Mouse (Mus musculus) lung, adult 2 months (tissue): ENCODE results near the gene Med16.

ENCODE experiments used
- CTCF ChIP-seq: fragments of 200-500 bp; IDR thresholded peaks from 2 replicates; pipeline ENCODE4 v1.5.1; 2011; ENCODE audit warnings: mild to moderate bottlenecking, low read length, control low read depth; ENCODE audit not compliant: insufficient read depth
- POLR2A ChIP-seq: fragments of 200-500 bp; IDR thresholded peaks from 2 replicates; pipeline ENCODE4 v1.6.1; 2011; ENCODE audit warnings: low read depth, mild to moderate bottlenecking, control low read depth, low read length, borderline replicate concordance; ENCODE audit errors: extremely low read depth

DNA sequence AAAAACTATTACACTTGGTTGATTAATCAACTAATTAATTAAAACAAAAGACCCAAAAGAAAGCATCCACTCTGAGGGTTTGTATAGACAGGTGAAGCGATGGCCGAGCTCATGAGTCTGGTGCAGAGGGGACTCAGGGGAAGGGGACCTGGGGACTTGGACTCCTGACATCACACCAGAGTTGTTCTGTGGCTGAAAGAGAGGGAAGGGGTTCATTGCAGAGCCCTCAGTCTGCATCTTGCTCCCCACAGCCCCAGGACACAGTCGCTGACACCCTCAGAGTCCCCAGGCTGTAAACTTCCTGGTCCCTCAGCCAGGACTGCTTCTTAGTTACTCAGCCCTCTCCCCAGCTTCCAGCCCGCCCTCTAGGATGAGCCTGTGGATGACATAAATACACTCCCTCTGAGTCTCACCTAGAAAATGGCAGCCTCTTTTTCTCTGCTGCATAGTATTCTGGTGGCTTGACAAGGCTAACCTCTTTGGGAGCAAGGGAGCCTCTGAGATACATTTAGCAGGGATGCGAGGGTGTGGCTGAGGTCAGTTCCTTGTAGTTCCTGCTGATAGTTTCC lies 8.9 kb upstream of the Med16 start:
- TF ChIP-seq POLR2A (no peak), CTCF (no peak)
